Mouse (Mus musculus) cerebellum, adult 2 months (tissue): ENCODE data around the gene Srf. TPM values are rescaled to one million over a fixed set of nuclear protein-coding genes. Genes with fewer than 3 reads are reported as not detected.
"Not testable (repeated sequence)": the region's sequence is repeated elsewhere in the genome, so short reads cannot be mapped to it uniquely, and the experiment has no call there.

Source experiments
- DNase-seq, 2 experiments: peaks; one replicate each; pipeline ENCODE4 v3.0.0; 2021
- H3K27ac ChIP-seq: fragments of 200-500 bp; 2 replicates; pipeline ENCODE4 v1.5.1; 2012; ENCODE audit warnings: low read length, control low read depth, inconsistent platforms; ENCODE audit not compliant: insufficient read depth
- H3K27me3 ChIP-seq: fragments of 200-500 bp; 2 replicates; pipeline ENCODE4 v1.6.1; 2012; ENCODE audit warnings: inconsistent platforms, mild to moderate bottlenecking, low read length, moderate library complexity; ENCODE audit not compliant: control insufficient read depth, insufficient read depth
- H3K4me1 ChIP-seq: fragments of 200-500 bp; 2 replicates; pipeline ENCODE4 v1.6.1; 2011; ENCODE audit warnings: low read length; ENCODE audit not compliant: control insufficient read depth, insufficient read depth
- H3K4me3 ChIP-seq: fragments of 200-500 bp; replicated peaks from 2 replicates; pipeline ENCODE3; 2011; ENCODE audit warnings: mild to moderate bottlenecking, low read depth, low read length, control low read depth; ENCODE audit not compliant: insufficient read depth
- CTCF ChIP-seq: fragments of 200-500 bp; IDR thresholded peaks from 2 replicates; pipeline ENCODE4 v1.5.1; 2011; ENCODE audit warnings: low read depth, mild to moderate bottlenecking, control low read depth, low read length, moderate library complexity, borderline replicate concordance; ENCODE audit not compliant: insufficient read depth
- POLR2A ChIP-seq: fragments of 200-500 bp; IDR thresholded peaks from 2 replicates; pipeline ENCODE4 v1.6.1; 2011; ENCODE audit warnings: low read length, control low read depth, borderline replicate concordance; ENCODE audit not compliant: insufficient read depth
- WGBS: fragments of 180-500 bp; shearing (Covaris S2); methylation state at CpG from one replicate; pipeline ENCODE4 v1.1.7; 2018; 5-methylcytosine and 5-hydroxymethylcytosine counted together
- polyA plus RNA-seq: library from polyadenylated mRNA; depleted of rRNA; stranded (reverse); fragments of >200 nt; gene quantifications from 2 replicates; pipeline ENCODE4 v1.2.3, GENCODE M21; 2012

Gene Srf
- polyA plus RNA-seq, 1 experiment = 53.0 TPM

DNA sequence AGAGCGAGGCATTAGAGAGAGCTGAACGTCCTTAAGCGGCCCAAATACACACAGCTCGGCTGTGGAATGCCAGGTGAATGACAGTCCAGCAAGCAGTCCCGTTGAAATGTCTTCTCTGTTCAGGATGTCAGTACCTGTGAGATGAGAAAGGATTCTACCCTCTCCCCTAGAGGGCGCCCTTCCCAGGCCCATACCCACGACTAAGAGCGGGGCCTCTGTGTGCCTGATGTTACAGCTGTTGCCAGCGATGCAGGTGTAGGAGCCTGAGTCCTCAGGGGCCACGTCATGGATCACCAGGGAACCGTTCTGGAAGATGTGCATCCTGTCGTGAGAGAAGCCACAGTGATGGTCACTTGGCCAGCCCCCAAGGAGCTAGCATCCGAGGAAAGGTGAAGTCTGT lies 20.1 kb upstream of the Srf start:
- Histone ChIP-seq H3K4me1 (no peaks in the 10 kb centered on the region), H3K4me3 (no peak overlapping the region), H3K27ac (no peak overlapping the region), H3K27me3 (no peaks in the 10 kb centered on the region)
- WGBS = 82% methylated on average over 13 of the region's 13 CpGs
- TF ChIP-seq POLR2A (no peak), CTCF (0 out of 2 replicates have a peak, but pooled peaks have one; percentile 25)
- no peak for DNase-seq

- H3K4me3 ChIP-seq = no peak overlapping the region
- TF ChIP-seq POLR2A = no peak
- no peak for TF ChIP-seq CTCF
- no peaks in the 10 kb centered on the region for H3K27me3 ChIP-seq
- H3K27ac ChIP-seq = no peak overlapping the region
- WGBS = 93% methylated on average over 7 of the region's 7 CpGs
- no peak for DNase-seq
- H3K4me1 ChIP-seq = no peaks in the 10 kb centered on the region
Measured at GRCm38 (mm10) chr17:46574535-46574934, 18.6 kb upstream of the Srf start.

- DNase-seq = no peak
- no peak overlapping the region for H3K27ac ChIP-seq
- H3K4me3 ChIP-seq = no peak overlapping the region
- TF ChIP-seq POLR2A (no peak), CTCF (no peak)
- 91% methylated on average over 11 of the region's 11 CpGs for WGBS
- H3K27me3 ChIP-seq = no peaks in the 10 kb centered on the region
- no peaks in the 10 kb centered on the region for H3K4me1 ChIP-seq
Measured at GRCm38 (mm10) chr17:46571005-46571404, 15.0 kb upstream of the Srf start.

DNA sequence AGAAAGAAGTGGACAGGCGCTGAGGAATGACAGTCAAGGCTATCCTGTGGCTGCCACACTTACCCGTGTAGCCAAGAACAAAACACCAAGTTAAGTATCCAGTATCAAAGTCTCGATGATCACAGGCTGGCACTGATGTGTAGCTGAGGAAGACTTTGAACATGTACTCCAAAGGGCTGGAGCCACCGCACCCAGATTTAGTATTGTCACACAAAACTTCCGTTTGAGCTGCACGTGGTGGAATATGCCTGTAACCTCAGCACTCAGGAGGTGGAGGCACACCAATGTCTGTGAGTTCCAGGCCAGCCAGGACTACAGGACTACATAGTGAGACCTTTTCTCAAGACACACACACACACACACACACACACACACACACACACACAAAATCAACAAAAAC lies 3.2 kb upstream of the Srf start:
- no peaks in the 10 kb centered on the region; the same call in 1 of the 2 replicates for H3K4me1 ChIP-seq
- no peak overlapping the region for H3K4me3 ChIP-seq
- no peaks in the 10 kb centered on the region for H3K27me3 ChIP-seq
- 94% methylated on average over 6 of the region's 6 CpGs for WGBS
- TF ChIP-seq CTCF = no peak
- no peak for TF ChIP-seq POLR2A
- no peak for DNase-seq
- no peak overlapping the region for H3K27ac ChIP-seq

DNA sequence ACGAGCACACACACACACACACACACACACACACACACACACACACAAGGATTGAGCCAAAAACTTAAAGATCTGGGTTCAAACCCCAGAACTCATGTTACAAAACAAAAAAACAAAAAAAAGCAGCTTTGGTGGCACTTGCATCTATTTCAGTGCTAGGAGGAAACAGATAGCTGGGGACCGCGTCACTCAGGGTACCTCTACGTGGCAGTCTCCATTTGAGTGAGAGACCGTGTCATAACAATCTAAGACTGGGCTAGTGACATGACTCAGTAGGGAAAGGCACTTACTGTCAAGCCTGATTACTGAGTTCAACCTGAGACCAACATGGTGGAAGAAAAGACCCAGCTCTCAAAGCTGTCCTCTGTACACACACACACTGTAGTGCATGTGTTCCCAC lies 2.2 kb upstream of the Srf start:
- Histone ChIP-seq H3K4me3 (no peak overlapping the region), H3K27ac (no peak overlapping the region), H3K4me1 (peaks cover 8% of the 10 kb centered on the region), H3K27me3 (no peaks in the 10 kb centered on the region)
- WGBS = 90% methylated on average over 5 of the region's 5 CpGs
- TF ChIP-seq POLR2A (no peak), CTCF (no peak)
- DNase-seq = no peak

GRCm38 (mm10) chr17:46557321-46557720 lies 1.3 kb upstream of the Srf start:
- H3K27me3 ChIP-seq, H3K4me1 ChIP-seq, H3K27ac ChIP-seq, H3K4me3 ChIP-seq, DNase-seq: not testable (repeated sequence)

GRCm38 (mm10) chr17:46556584-46556945 lies 590 bp upstream of the Srf start:
- Histone ChIP-seq H3K4me3 (peak overlapping the region; percentile 62), H3K4me1 (peaks cover 8% of the 10 kb centered on the region), H3K27me3 (no peaks in the 10 kb centered on the region), H3K27ac (no peak overlapping the region)
- TF ChIP-seq CTCF (no peak), POLR2A (no peak)
- DNase-seq = peak in 1 of 2 experiments; percentile 51
- under 1% methylated on average over 11 of the region's 11 CpGs for WGBS

DNA sequence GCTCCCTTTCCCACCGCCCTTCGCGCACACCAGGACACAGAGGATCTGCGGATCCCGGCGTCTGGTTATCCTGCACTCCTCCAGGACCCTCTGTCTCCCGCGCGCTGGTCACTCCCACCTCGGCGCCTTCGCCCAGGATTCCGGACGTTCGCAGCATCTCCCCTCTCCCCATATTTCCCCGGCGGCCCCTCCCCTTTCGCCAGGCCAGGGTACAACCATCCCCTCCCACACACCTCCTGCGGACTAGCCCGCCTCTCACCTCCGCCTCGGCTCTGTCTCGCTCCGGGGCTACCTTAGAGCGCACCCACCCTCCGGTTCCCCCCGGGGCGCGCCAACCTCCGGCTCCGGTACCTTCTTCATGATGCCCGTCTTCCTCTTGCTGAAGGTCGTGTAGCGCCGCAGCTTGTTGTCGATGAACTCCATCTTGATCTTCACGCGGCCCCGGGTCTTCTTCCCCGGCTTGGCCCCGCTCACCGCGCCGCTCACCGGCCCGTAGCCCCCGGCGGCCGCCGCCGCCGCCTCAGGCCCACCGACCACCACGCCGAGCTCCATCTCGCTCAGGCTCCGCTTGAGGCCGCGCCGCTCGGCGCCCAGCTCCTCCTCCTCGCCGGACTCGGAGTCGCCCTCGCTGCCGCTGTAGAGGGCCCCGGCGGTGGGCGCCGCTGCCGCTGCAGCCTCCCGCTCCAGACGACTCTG lies 850 bp downstream of the Srf start:
- H3K4me3 ChIP-seq = peak overlapping the region; percentile 88
- under 1% methylated on average over 74 of the region's 75 CpGs for WGBS
- H3K4me1 ChIP-seq = peaks cover 8% of the 10 kb centered on the region
- DNase-seq = peak; percentile 55 to 63
- peak overlapping the region; percentile 40; the same call in 1 of the 2 replicates for H3K27ac ChIP-seq
- TF ChIP-seq POLR2A (no peak), CTCF (no peak)
- no peaks in the 10 kb centered on the region for H3K27me3 ChIP-seq

GRCm38 (mm10) chr17:46554646-46554976 lies 1.4 kb downstream of the Srf start:
- H3K27ac ChIP-seq = peak overlapping the region; percentile 40; the same call in 1 of the 2 replicates
- TF ChIP-seq CTCF = no peak
- peak; percentile 41; the same call in 1 of the 2 replicates for TF ChIP-seq POLR2A
- peaks cover 8% of the 10 kb centered on the region for H3K4me1 ChIP-seq
- DNase-seq = no peak
- under 1% methylated on average over 11 of the region's 11 CpGs for WGBS
- H3K27me3 ChIP-seq = no peaks in the 10 kb centered on the region
- H3K4me3 ChIP-seq = peak overlapping the region; percentile 88
